Mouse (Mus musculus): ENCODE measurements at regions not wholly inside any gene's neighbourhood (a gene's known extent, or its start where the extent isn't known, plus 50 kb on each side); places are given as distances from the start of the nearest gene placed in this dataset.

DNA sequence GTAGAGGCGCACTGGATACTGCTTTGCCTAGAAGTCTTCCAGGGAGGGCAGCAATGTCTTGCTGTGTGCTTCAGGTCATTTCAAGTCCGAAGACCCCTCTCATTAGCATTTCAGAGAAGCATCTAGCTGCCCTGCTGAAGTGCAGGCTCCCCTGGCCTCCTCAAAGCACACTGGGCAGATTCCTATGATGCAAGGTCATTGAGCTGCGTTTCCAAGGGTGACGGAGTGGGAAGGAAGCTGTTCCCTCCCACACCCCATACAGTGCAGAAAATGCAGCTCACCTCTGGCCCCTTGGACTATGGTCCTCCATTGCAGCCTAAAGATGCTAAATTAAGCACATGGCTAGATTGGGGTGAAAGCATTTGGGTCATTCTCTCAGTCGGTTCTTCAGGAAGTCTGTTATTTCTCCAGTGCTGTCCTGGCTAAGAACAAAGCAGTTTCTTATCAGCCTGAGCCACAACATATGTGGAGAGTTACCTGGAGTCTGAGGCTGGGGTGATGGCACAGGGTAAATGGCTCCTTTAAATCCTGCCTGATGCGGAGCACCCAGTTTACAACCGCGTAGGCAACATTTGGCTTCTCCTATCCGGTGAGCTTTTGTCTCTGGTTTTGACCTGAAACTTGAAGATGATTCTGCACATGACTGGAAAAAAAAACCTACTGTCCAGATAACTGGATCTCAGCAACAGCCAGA is 52.6 kb upstream of the Parp11 start:
- H3K9ac ChIP-seq = no peak overlapping the region
- no peak overlapping the region for H3K27ac ChIP-seq (replicated peaks)
- no peaks in the 10 kb centered on the region for H3K9me3 ChIP-seq (replicated peaks)
- no peaks in the 10 kb centered on the region for H3K27me3 ChIP-seq
- H3K36me3 ChIP-seq = no peaks in the 10 kb centered on the region
- no peak for ATAC-seq (ENCODE audit: insufficient number of reproducible peaks, low FRiP score, low TSS enrichment, low read depth)
- H3K4me3 ChIP-seq (replicated peaks) = no peak overlapping the region
- WGBS = 45% methylated on average over 9 of the region's 9 CpGs
- no peaks in the 10 kb centered on the region for H3K4me1 ChIP-seq
- no peak overlapping the region for H3K4me2 ChIP-seq (replicated peaks)

All from embryonic facial prominence, embryonic 15.5 days (tissue).